Mouse (Mus musculus) frontal cortex, postnatal 14 days (tissue): ENCODE measurements around the gene Phka2.

Experiments used
- DNase-seq, 2 experiments: peaks; one replicate each; pipeline ENCODE4 v3.0.0; 2022; ENCODE audit warnings: low spot score in 2 of 2

Gene Phka2

DNA sequence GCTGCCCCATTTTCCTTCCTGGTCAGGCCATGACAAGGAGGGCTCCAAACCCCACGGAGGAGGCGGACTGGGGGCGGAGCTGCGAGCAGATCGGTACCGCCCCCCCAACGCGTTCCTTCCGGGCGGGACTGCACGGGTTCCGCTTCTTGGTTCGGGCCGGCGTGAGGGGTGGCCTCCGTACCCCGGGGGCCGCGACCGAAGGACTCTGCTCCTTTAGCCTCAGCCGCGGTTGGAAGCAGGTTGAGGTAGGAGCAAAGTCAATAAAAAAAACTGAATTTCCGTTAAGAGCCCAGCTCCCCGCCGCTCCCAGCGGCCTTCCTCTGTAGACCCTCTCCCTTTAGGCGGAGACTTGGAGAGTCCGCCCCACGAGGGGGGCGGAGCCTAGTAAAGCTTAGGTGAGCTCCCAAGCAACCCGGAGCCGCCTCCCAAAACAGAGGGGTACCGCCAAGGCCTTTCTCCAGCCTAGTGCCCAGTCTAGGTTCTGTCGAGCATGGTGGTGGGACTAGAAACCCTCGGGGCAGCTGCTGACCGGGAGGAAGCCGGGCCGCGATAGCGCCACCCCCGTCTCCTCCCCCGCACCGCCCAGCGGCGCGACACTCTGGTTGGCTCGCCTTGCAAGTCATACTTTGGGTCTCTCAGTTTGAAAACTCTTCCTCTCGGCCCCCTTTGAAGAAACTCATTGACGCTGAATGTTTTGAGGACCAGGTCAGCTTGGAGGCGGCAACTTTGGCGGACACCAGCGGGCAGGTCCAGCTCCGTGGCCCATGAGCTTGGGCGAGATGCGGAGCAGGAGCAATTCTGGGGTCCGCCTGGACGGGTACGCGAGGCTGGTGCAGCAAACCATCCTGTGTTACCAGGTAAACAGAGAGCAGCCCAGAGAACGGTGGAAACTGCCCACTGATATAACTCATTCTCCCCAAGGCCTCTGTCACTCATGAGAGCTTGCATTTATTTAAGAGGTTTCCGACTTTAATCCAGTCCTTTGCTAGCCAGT is at the start of gene Phka2:
Gene Phka2 (plus strand): TSS at position 119 of the 994 bp plus-strand sequence.
- DNase-seq, result peak; percentile 65 to 68

DNA sequence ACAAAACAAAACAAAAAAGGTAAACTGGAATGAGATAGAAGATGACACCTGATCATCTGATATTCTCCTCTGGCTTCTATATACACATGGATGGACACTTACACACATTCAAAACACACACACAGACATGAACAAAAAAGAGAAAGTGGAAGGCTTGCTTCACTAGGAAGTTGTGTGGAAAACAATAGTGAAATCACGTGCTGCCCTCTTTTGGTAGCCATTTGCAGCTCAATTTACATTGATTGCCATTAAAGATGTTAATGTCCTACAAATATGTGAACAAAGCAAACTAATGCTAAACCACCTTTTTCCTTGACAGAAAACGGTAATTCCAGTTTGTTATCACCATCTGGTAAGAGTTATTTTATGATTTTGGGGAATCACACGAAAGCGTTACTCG is 46.3 kb upstream of the Phka2 start:
- DNase-seq, result no peak

DNA sequence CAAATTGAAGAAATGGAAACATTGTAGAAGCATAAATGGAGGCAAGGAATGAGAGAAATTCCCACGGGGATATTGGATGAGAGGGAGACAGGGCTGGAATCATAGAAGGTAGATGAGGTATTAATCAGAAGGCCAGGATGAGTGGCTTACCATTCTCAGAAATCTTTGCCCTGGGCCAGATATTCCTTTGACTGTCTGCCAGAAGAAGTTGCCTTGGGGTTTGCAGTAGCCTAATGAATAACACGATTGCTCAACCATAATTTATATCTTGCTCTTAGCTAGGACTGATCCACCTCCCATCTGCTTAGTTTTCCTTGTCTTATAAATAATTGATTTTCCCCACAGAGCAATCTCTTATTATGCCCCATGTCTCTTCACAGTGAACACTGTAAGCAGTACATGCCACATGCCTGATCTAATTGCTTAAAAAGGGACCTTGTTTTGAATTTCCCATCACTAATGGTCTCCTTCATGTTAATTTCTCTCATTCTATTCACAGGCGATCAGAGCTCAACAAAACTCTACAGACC is 30.6 kb upstream of the Phka2 start:
- no peak for DNase-seq

DNA sequence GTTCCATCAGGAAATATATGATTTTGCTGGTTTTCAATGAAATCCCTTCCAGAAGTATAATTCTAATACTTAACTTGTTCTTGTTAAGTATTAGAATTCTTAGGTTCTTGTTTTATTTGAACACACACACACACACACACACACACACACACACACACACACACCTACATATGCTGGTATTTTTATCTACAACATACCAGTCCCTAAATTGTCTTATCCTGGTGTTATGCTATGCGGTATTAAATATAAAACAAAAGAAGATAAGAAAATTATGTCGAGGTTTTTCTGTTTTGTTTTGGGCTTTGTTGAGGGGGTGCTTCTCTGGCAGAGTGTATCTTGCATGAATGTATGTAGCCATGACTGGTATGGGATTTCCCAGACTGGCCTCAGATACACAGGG is 12.2 kb upstream of the Phka2 start:
- DNase-seq, result no peak

DNA sequence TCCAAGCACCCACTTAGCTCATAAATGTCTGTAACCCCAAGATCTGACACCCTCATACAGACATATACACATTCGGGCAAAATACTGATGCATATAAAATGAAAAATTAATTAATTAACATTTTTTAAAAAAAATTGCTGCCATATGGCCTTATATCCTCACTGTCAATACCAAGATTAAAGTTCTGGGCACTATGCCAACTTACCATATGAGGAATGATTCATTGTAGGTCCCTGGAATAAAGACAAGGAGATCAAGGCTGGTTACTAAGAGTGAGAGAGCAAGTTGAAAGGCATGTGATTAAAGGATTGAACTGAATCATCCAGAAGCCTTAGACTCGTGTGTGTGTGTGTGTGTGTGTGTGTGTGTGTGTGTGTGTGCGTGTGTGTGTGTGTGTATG is 7.6 kb upstream of the Phka2 start:
- DNase-seq, result no peak

DNA sequence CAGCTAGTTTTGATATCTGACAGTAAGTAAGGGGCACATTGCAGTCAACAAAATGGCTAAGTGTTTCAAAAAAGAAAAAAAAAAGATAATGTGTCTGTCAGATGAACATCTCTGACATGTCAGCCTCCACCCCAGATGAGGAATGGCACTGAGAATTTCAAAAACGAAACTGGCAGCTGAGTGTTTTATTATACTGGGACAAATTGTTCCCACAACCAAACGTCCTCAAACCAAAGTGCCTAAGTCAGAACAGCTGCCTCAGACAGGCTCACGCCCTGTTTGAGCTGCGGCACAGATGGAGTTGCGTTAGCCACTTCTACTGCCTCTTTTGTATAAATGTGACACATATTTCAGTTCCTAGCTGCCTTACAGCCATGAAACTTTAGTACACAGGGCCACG is 7.0 kb upstream of the Phka2 start:
- DNase-seq, result no peak

DNA sequence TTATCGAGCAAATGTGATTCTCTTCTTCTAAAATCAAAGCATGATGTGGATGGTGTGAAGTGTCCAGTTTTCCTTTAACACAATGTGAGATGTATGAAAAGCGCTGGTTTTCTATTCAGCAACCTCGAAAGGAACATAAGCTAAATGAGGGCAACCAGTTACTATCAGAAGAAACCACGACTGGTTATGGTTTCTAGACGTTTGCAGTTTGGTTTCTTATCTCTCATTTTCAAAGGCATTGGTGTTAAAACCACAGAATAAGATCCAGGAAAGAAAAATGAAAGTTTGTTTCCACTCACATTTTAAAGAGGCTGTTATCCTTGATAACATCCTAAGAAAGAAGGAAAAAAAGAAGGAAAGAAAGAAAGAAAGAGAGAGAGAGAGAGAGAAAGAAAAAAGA is 5.5 kb upstream of the Phka2 start:
- DNase-seq, result no peak

DNA sequence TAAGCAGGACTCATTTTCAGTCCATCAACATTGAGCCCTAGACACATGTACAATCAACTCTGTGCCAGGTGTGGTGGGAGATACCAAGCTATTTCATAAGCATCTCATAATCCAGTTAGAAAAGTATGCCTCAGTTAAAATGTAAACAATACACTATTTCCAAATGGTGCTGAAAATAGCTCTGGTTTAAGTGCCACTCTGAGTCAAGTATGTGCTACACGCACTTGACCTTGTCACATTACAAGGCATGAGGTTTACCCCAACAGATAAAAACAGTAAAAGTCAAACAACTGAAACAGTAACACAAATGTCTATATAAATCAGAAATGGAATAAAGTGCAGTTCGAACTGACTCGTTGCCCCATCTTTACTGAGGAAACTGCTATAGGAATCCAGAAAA is 871 bp upstream of the Phka2 start:
- DNase-seq, result no peak

DNA sequence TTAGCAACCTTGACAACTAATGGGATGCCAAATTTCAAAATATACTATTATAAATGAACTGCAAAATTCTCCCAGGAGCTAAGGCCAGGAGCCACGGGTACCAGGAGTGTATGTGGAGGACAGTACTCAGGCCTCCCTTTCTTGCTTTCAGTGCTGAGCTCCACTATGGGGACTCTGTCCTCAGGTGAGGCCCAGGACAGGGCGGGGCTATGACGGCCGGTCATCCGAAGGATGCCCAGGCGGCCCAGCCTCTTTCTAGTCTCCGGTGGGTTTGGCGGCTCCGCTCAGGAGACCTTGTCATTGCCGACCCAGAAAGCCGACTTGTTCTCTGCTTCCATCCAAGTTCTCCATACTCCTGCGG is 299 bp upstream of the Phka2 start:
- no peak for DNase-seq

DNA sequence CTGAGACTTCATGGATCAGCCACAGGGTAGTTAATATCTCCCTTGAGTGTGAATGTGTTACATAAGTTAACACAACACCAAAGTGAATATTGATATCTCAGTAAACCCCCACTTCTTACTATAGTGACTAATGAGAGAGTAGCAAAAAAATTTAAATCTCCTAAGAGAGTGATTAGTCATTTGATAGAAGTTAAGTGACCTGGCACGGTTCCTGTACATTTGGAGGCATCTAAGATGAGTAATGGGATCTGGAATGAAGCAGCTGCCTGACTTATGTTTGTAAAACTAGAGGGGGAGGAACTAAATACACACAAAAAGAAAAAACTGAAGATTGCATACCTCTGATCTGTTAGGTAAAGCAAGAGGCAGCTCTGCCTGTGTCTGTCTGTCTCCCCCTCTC is 7.1 kb downstream of the Phka2 start:
- no peak for DNase-seq

DNA sequence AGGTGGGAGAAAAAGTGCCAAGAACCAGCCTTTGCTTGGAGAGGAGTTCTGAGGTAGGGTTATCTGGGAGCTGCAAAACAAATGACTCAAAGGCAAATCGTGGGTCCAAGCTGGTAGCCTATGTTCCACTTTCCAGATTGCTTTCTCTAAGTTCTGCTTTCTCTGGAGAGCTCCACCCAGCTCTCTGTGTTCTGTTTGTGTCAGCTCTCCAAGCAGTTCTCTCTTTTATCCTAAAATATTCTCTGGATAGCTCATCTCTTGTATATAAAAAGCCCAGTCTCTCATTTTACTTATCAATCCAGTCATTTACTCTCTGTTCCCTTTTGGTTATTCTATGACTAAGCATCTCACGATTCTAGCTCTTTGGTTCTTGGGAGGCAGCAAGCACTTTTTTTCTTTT is 8.2 kb downstream of the Phka2 start:
- DNase-seq, result no peak

DNA sequence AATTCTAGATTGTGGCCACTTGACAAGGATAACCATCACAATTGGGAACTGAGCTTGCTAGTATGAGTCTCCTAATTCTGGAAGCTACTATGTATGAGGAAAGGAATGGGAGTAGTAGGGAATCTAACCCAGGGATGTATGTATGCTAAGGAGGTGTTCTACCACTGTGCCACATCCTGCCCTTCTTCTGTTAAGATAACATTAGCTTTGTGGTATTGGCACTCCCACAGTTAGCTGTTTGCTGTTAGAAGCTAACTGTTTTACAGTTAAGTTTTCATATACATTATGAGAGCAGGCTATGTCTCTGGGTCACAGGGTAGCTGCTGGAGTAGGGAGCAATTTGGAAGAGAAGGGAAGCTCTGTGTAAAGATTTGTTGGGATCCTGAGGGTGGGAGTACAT is 14.1 kb downstream of the Phka2 start:
- DNase-seq, result no peak

DNA sequence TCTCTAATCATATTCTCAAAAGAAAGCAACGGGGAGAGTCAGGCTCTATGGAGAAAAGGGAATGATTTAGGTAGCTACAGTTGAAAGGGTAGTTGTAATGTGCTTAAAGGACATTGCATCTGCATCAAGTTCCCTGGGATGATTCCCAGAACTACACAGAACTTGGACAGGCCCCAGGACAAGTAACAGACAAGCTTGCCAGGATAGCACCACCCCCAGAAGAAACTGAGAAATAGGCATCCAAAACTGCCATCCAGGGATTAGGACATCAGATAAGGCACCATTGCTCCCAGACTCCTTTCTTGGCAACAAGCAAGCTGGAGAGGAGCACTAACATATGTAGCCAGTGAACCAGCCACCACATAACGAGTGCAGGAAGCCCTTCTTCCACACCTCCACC is 40.8 kb downstream of the Phka2 start:
- DNase-seq, result no peak

DNA sequence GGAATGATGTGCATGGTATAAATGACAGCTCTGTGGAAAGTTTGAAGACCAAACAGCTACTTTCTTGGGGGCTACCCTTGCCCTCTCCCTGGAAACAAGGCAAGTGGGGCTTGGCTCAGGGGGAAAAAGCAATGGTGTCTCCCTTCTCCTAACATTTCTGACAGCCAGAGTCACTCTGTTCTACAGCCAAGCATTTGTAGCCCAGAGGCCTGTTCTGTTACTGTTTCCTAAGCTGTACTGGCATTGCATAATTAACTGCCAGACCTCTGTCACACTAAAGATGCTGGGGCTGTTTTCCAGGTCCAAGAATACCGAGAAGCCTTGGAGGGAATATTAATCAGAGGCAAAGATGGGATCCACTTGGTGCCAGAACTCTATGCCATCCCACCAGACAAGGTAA is 46.9 kb downstream of the Phka2 start:
- no peak for DNase-seq

DNA sequence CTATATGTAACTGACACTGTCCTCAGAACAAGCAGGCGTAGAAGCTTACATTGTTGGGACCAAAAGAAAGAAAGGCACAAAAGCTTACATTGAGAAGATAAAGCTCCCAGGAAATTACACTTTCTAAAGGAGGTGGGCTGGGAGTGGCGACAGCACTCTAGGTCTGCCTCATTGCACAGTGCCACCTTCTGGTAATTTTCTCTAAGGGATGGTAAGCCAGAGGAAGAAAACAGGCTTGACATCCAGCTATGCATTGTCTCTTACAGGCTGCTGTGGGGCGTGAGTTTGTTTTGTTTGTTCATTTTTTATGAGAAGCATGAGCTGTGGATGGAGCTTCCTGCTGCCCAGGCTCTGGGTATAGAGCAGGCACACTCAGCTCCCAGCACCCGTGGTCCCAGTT is 50.1 kb downstream of the Phka2 start:
- DNase-seq, result no peak

DNA sequence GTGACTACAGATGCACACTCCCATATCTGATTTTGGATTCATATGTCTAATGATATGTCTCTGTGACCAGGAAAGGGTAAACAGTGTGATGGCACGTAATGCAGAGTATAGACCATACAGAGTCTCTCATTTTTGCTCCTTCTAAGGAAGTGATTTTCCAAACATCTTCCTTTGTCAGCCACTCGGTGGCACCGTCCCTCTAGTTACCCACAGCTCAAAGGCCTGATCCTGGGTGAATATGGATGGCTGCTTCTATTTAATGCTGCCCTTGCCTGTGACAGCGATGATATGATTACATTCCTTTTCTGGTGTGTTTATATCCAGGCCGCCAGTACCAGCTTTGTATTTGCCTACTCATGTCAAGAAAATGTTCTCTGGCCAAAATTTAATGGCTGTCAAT is 81.6 kb downstream of the Phka2 start:
- no peak for DNase-seq

DNA sequence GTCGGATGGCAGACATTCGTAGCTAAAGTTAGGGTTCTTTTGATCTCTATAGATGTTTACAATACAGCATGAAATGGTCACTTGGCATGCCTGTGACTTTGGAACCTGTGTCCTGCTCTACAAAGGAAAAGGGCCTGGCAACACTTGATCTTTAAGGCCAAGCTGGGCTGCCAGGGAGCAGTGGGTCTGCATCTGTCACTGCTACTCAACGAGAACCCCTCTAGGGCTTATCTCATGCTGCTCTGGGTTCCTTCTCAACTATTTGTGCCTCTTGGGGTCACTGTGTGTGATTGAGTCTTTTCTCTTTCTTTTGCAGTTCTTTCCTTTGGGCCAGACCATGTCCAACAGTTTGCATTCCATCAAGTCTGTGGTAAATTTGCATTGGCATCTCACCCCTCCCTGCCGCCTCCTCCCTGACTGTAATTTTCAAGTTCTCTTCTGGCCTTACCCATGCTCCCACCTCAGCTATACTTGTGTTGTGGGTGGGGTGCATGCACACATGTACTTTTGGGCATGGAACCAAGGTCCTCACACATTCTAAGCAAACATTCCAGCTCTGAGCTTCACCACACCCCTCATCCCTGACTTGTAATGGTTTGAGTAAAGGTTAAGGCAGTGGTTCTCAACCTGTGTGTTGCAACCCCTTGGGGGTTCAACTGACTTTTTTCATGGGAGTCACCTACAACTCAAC is 82.3 kb downstream of the Phka2 start:
- DNase-seq, result no peak

DNA sequence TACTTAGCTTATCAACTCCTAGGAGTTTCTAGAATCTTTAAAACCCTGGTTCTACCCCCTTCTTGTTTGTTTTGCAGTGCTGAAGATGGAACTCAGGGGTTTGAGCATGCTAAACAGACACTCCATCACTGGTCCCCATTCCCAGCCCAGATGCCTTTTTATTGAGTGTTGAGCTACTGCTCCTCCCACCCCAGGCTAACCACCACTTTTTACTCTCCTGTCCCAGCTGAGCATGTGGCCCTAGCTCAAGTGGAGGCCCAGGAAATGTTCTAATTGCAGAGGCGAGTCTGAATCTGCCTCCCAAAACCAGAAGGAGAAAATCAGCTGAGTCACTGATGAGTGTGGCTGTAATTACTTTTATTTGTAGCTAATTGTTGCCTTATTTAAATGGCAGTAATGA is 83.1 kb downstream of the Phka2 start:
- no peak for DNase-seq

DNA sequence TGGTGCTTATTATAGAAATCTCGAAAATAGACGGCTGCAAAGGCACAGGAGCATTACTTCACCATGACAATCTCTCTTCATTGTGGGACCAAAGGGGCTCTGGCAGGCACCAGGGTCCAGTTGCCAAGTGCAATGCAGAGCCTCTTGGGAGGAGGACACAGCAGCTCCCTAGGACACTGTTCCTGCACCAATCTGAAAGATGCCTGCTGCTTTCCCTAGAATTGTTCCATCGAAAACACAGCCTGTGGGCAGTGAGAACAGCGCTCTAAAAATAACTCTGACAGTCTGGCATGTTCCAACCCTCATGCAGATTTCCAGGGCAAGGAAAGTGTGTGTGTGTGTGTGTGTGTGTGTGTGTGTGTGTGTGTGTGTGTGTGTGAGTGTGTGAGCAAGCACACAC is 86.6 kb downstream of the Phka2 start:
- DNase-seq, result no peak

DNA sequence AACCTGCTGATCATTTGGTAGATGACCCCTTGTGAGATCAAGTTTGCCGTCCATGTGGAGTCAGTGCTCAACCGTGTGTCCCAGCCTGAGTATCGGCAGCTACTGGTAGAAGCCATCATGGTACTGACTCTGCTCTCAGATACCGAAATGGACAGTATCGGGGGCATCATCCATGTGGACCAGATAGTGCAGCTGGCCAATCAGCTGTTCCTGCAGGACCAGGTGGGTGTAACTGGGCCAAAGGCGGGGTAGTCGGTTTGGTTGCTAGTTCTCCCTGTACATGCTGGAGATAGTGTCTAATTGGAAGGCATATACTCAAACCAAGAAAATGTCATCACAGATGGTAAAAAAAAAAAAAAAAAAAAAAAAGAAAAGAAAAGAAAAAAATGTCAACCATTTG is 88.2 kb downstream of the Phka2 start:
- DNase-seq, result no peak

DNA sequence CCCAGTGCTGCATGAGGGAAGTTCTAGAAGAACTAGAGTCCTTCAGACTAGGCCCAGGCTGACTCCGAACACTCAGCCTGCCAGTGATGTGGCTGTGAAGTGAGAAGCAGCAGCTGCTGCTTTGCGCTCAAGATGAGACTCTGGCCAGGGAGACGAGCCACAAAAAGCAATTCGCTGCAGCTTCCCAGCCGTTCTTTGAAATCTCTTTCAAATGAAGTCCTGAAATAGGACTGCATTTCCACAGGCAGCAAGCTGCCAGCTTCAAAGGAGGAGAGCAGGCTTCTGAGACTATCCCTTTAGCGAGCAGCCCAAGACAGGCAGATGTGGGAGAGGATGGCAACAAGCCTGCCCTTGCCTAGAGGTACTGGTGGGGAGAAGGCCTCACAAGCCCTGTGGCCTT is 91.0 kb downstream of the Phka2 start:
- no peak for DNase-seq

DNA sequence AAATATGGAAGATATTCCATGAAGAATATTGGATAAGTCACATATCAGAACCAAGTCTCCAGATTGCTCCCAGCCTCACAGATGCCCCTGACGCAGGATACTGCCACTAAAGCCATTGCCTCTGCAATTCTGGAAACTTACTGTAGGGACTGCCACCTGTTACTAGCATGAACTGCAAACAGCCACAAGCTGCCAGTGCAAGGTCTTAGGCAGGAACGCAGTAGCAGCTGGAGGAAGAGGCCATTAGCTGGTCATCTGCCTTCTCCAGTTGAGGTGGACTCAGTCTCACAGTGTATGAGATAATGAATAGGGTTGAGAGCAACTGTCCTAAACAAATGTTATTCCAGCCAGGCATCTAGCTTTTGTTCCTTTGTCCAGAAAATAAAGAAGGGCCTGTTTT is 96.1 kb downstream of the Phka2 start:
- DNase-seq, result no peak
